Mouse (Mus musculus) CH12.LX (cell line): Measurements from ENCODE around the gene Thap7. TPM values are rescaled to one million over a fixed set of nuclear protein-coding genes. Genes with fewer than 3 reads are reported as not detected.
"Not testable (repeated sequence)": the region's sequence is repeated elsewhere in the genome, so short reads cannot be mapped to it uniquely, and the experiment has no call there.

Source experiments
- DNase-seq: peaks from one replicate; pipeline ENCODE4 v3.0.0-alpha.2; 2013; ENCODE audit errors: extremely low read depth
- H3K27ac ChIP-seq: 2 replicates; pipeline ENCODE4 v1.5.1; 2012; ENCODE audit warnings: low read depth, mild to moderate bottlenecking, control low read depth, moderate library complexity; ENCODE audit not compliant: insufficient read depth
- H3K27me3 ChIP-seq: replicated peaks from 2 replicates; pipeline ENCODE3; 2012; ENCODE audit warnings: inconsistent platforms
- H3K36me3 ChIP-seq, 2 experiments: replicated peaks in 1 of 2; 2 replicates each; pipeline versions ENCODE3 to v1.6.1; 2012; ENCODE audit warnings: inconsistent platforms in 1 of 2, low read length in 1 of 2, mild to moderate bottlenecking in 1 of 2, mixed read lengths in 1 of 2, moderate library complexity in 1 of 2; ENCODE audit not compliant: control insufficient read depth in 1 of 2, insufficient read depth in 1 of 2
- H3K4me1 ChIP-seq, 2 experiments: 2 replicates each; pipeline ENCODE4 v1.6.1; 2012; ENCODE audit warnings: inconsistent platforms in 1 of 2, moderate library complexity in 1 of 2; ENCODE audit not compliant: insufficient read depth in 2 of 2, control insufficient read depth in 1 of 2
- H3K4me2 ChIP-seq: 2 replicates; pipeline ENCODE4 v1.6.1; 2012; ENCODE audit warnings: low read depth, mild to moderate bottlenecking, control low read depth; ENCODE audit not compliant: poor library complexity, insufficient read depth, severe bottlenecking
- H3K4me3 ChIP-seq, 3 experiments: fragments of 150-350 bp in 1 of 3; sonication (generic) in 1 of 3; replicated peaks in 1 of 3; 2 replicates each; pipeline versions ENCODE3 to v1.5.1; 2011 to 2012; ENCODE audit warnings: low read depth in 2 of 3, low read length in 2 of 3, mild to moderate bottlenecking in 2 of 3, moderate library complexity in 2 of 3, control low read depth in 1 of 3, improper control_type of control experiment in 1 of 3, inconsistent platforms in 1 of 3, mixed read lengths in 1 of 3; ENCODE audit not compliant: poor library complexity in 1 of 3
- H3K79me2 ChIP-seq: replicated peaks from 2 replicates; pipeline ENCODE4 v1.6.1; 2012; ENCODE audit warnings: mild to moderate bottlenecking, moderate library complexity; ENCODE audit not compliant: control insufficient read depth, poor library complexity, insufficient read depth, severe bottlenecking; ENCODE audit errors: extremely low read depth
- H3K9ac ChIP-seq: 2 replicates; pipeline ENCODE4 v1.6.1; 2012; ENCODE audit warnings: low read depth, mild to moderate bottlenecking, control low read depth, moderate library complexity; ENCODE audit not compliant: insufficient read depth
- H3K9me3 ChIP-seq: replicated peaks from 2 replicates; pipeline ENCODE3; 2012; ENCODE audit warnings: low read length, inconsistent platforms, mixed read lengths
- BHLHE40 ChIP-seq: IDR thresholded peaks from 2 replicates; pipeline ENCODE4 v1.6.1; 2011; ENCODE audit warnings: mild to moderate bottlenecking, low read depth, low read length, improper control_type of control experiment
- CHD1 ChIP-seq: IDR thresholded peaks from 2 replicates; pipeline ENCODE4 v1.6.1; 2012; ENCODE audit warnings: low read depth, low read length, improper control_type of control experiment, inconsistent platforms
- CHD2 ChIP-seq: IDR thresholded peaks from 2 replicates; pipeline ENCODE4 v1.6.1; 2011; ENCODE audit warnings: low read length, improper control_type of control experiment
- CTCF ChIP-seq, 2 experiments: IDR thresholded peaks in 1 of 2; conservative IDR thresholded peaks in 1 of 2; 2 replicates each; pipeline ENCODE4 v1.5.1; 2011 to 2012; ENCODE audit warnings: low read depth in 2 of 2, low read length in 2 of 2, improper control_type of control experiment in 1 of 2, inconsistent platforms in 1 of 2, mild to moderate bottlenecking in 1 of 2, moderate library complexity in 1 of 2
- E2F4 ChIP-seq: IDR thresholded peaks from 2 replicates; pipeline ENCODE4 v1.6.1; 2011; ENCODE audit warnings: low read depth, low read length, improper control_type of control experiment; ENCODE audit not compliant: insufficient replicate concordance
- ELF1 ChIP-seq: IDR thresholded peaks from 2 replicates; pipeline ENCODE4 v1.6.1; 2014; ENCODE audit warnings: low read depth, mild to moderate bottlenecking, inconsistent platforms, low read length, improper control_type of control experiment
- EP300 ChIP-seq: IDR thresholded peaks from 2 replicates; pipeline ENCODE4 v1.6.1; 2011; ENCODE audit warnings: low read length, improper control_type of control experiment
- ETS1 ChIP-seq: conservative IDR thresholded peaks from 2 replicates; pipeline ENCODE4 v1.6.1; 2012; ENCODE audit warnings: low read depth, mild to moderate bottlenecking, inconsistent platforms, low read length, improper control_type of control experiment, moderate library complexity
- GABPA ChIP-seq: IDR thresholded peaks from 2 replicates; pipeline ENCODE4 v1.6.1; 2012; ENCODE audit warnings: low read depth, low read length, improper control_type of control experiment, inconsistent platforms; ENCODE audit not compliant: insufficient replicate concordance
- HCFC1 ChIP-seq: IDR thresholded peaks from 2 replicates; pipeline ENCODE4 v1.6.1; 2012; ENCODE audit warnings: low read depth, mild to moderate bottlenecking, inconsistent platforms, low read length, improper control_type of control experiment
- IRF4 ChIP-seq: IDR thresholded peaks from 2 replicates; pipeline ENCODE4 v1.6.1; 2014; ENCODE audit warnings: low read depth, mild to moderate bottlenecking, inconsistent platforms, low read length, improper control_type of control experiment
- JUN ChIP-seq: IDR thresholded peaks from 2 replicates; pipeline ENCODE4 v1.6.1; 2011; ENCODE audit warnings: low read depth, mild to moderate bottlenecking, low read length, improper control_type of control experiment, moderate library complexity; ENCODE audit not compliant: insufficient read depth
- JUND ChIP-seq: conservative IDR thresholded peaks from 2 replicates; pipeline ENCODE4 v1.6.1; 2011; ENCODE audit warnings: low read depth, low read length, improper control_type of control experiment
- KAT2A ChIP-seq: IDR thresholded peaks from 2 replicates; pipeline ENCODE4 v1.6.1; 2012; ENCODE audit warnings: low read length, improper control_type of control experiment, inconsistent platforms; ENCODE audit not compliant: insufficient replicate concordance
- MAFK ChIP-seq: IDR thresholded peaks from 2 replicates; pipeline ENCODE4 v1.6.1; 2011; ENCODE audit warnings: low read length, improper control_type of control experiment; ENCODE audit not compliant: insufficient replicate concordance
- MAX ChIP-seq: IDR thresholded peaks from 2 replicates; pipeline ENCODE4 v1.6.1; 2011; ENCODE audit warnings: low read length, improper control_type of control experiment
- MAZ ChIP-seq: IDR thresholded peaks from 2 replicates; pipeline ENCODE4 v1.6.1; 2012; ENCODE audit warnings: low read depth, mild to moderate bottlenecking, inconsistent platforms, low read length, improper control_type of control experiment, moderate library complexity
- MEF2A ChIP-seq: IDR thresholded peaks from 2 replicates; pipeline ENCODE4 v1.6.1; 2014; ENCODE audit warnings: low read depth, mild to moderate bottlenecking, inconsistent platforms, low read length, improper control_type of control experiment, borderline replicate concordance
- MXI1 ChIP-seq: IDR thresholded peaks from 2 replicates; pipeline ENCODE4 v1.6.1; 2011; ENCODE audit warnings: mild to moderate bottlenecking, low read depth, low read length, improper control_type of control experiment
- MYC ChIP-seq: IDR thresholded peaks from 2 replicates; pipeline ENCODE4 v1.6.1; 2011; ENCODE audit warnings: low read depth, mild to moderate bottlenecking, improper control_type of control experiment, low read length
- NELFE ChIP-seq: IDR thresholded peaks from 2 replicates; pipeline ENCODE4 v1.6.1; 2011; ENCODE audit warnings: low read depth, low read length, improper control_type of control experiment
- NRF1 ChIP-seq: IDR thresholded peaks from 2 replicates; pipeline ENCODE4 v1.6.1; 2014; ENCODE audit warnings: low read depth, mild to moderate bottlenecking, inconsistent platforms, low read length, improper control_type of control experiment, moderate library complexity
- PAX5 ChIP-seq: IDR thresholded peaks from 2 replicates; pipeline ENCODE4 v1.6.1; 2012; ENCODE audit warnings: low read length, inconsistent platforms, mixed read lengths
- POLR2A ChIP-seq: IDR thresholded peaks from 2 replicates; pipeline ENCODE4 v1.6.1; 2011; ENCODE audit warnings: low read depth, mild to moderate bottlenecking, improper control_type of control experiment, low read length
- POLR2AphosphoS2 ChIP-seq: IDR thresholded peaks from 2 replicates; pipeline ENCODE4 v1.6.1; 2011; ENCODE audit warnings: low read depth, low read length, improper control_type of control experiment
- RAD21 ChIP-seq: IDR thresholded peaks from 2 replicates; pipeline ENCODE4 v1.6.1; 2011; ENCODE audit warnings: low read depth, mild to moderate bottlenecking, low read length, improper control_type of control experiment, moderate library complexity
- RCOR1 ChIP-seq: conservative IDR thresholded peaks from 2 replicates; pipeline ENCODE4 v1.6.1; 2012; ENCODE audit warnings: low read depth, mild to moderate bottlenecking, inconsistent platforms, low read length, improper control_type of control experiment
- SIN3A ChIP-seq: IDR thresholded peaks from 2 replicates; pipeline ENCODE4 v1.6.1; 2012; ENCODE audit warnings: low read length, improper control_type of control experiment, inconsistent platforms
- SMC3 ChIP-seq: IDR thresholded peaks from 2 replicates; pipeline ENCODE4 v1.6.1; 2011; ENCODE audit warnings: low read depth, low read length, improper control_type of control experiment
- TBP ChIP-seq: conservative IDR thresholded peaks from 2 replicates; pipeline ENCODE4 v1.6.1; 2011; ENCODE audit warnings: low read depth, low read length, improper control_type of control experiment
- TCF12 ChIP-seq: IDR thresholded peaks from 2 replicates; pipeline ENCODE4 v1.6.1; 2014; ENCODE audit warnings: low read depth, mild to moderate bottlenecking, inconsistent platforms, low read length, improper control_type of control experiment
- UBTF ChIP-seq: IDR thresholded peaks from 2 replicates; pipeline ENCODE4 v1.6.1; 2012; ENCODE audit warnings: low read depth, mild to moderate bottlenecking, inconsistent platforms, low read length, improper control_type of control experiment, moderate library complexity
- USF1 ChIP-seq: IDR thresholded peaks from 2 replicates; pipeline ENCODE4 v1.6.1; 2014; ENCODE audit warnings: low read depth, mild to moderate bottlenecking, inconsistent platforms, low read length, improper control_type of control experiment
- USF2 ChIP-seq: conservative IDR thresholded peaks from 2 replicates; pipeline ENCODE4 v1.6.1; 2011; ENCODE audit warnings: low read depth, low read length, improper control_type of control experiment
- ZC3H11A ChIP-seq: IDR thresholded peaks from 2 replicates; pipeline ENCODE4 v1.6.1; 2012; ENCODE audit warnings: low read depth, mild to moderate bottlenecking, inconsistent platforms, low read length, improper control_type of control experiment
- ZKSCAN1 ChIP-seq: IDR thresholded peaks from 2 replicates; pipeline ENCODE4 v1.6.1; 2012; ENCODE audit warnings: low read depth, inconsistent platforms, low read length, improper control_type of control experiment, borderline replicate concordance
- ZMIZ1 ChIP-seq: IDR thresholded peaks from 2 replicates; pipeline ENCODE4 v1.6.1; 2012; ENCODE audit warnings: low read depth, mild to moderate bottlenecking, inconsistent platforms, low read length, improper control_type of control experiment
- ZNF384 ChIP-seq: IDR thresholded peaks from 2 replicates; pipeline ENCODE4 v1.6.1; 2012; ENCODE audit warnings: low read depth, low read length, improper control_type of control experiment, inconsistent platforms
- dilution Hi-C: fragments of 300-500 bp; cut with MboI; formaldehyde crosslinking; loops from 2 replicates; pipeline ENCODE4 v1.14.3; 2020; ENCODE audit warnings: low sequenced_read_pairs; ENCODE audit not compliant: extremely low pct_unique_long_range_greater_than_20kb, extremely low pct_ligation_motif_present
- in situ Hi-C: fragments of 300-500 bp; cut with MboI; formaldehyde crosslinking; loops from 3 replicates; pipeline ENCODE4 v1.14.3; 2019; ENCODE audit warnings: low sequenced_read_pairs, low pct_ligation_motif_present, low pct_unique_long_range_greater_than_20kb, mixed read lengths
- polyA plus RNA-seq: library from polyadenylated mRNA; unstranded; fragments of >175 nt; gene quantifications from 2 replicates; pipeline ENCODE4 v1.2.1, GENCODE M21; 2012; ENCODE audit warnings: low read depth; ENCODE audit not compliant: insufficient read length
- total RNA-seq, 2 experiments: library from RNA; depleted of rRNA; stranded (reverse); fragments of 300-350 nt in 1 of 2; fragments of >200 nt in 1 of 2; gene quantifications; 2 replicates each; pipeline ENCODE4 v1.2.3; 2012 to 2014

Thap7 gene
- total and polyA plus RNA-seq, 3 experiments: 64.3 to 83.3 (median 79.4) TPM

GRCm38 (mm10) chr16:17508546-17509239, 22.2 kb downstream of the Thap7 start, which contains the start of gene Lztr1:
TSS of gene Lztr1 (plus strand) at chr16:17508688.
- dilution Hi-C loops: no loop called here

GRCm38 (mm10) chr16:17508031-17508430, 22.9 kb downstream of the Thap7 start:
- dilution Hi-C loops: not testable (repeated sequence)
- TF ChIP-seq TBP: peak; percentile 67

More at GRCm38 (mm10) chr16:17508546-17509239, 22.2 kb downstream of the Thap7 start, which contains the start of gene Lztr1:
- H3K27ac ChIP-seq: peak within 1 kb of the TSS; percentile 68
- peaks cover 7 to 29% of the 10 kb centered on the region in 2 experiments for H3K4me1 ChIP-seq
- H3K27me3 ChIP-seq: peaks cover 28% of the 10 kb centered on the region
- DNase-seq: peak; percentile 91
- H3K79me2 ChIP-seq: peaks cover 5% of the 10 kb centered on the region; the same call in 1 of the 2 replicates
- peak within 1 kb of the TSS; percentile 67 for H3K4me2 ChIP-seq
- in situ Hi-C loops: no loop called here
- peak within 1 kb of the TSS; percentile 74 for H3K9ac ChIP-seq
- TF ChIP-seq MAFK (no peak), MEF2A (no peak), E2F4 (no peak), MAZ (peak; percentile 100), MYC (peak; percentile 88), ZMIZ1 (peak; percentile 89), MAX (peak; percentile 83), ZKSCAN1 (no peak), BHLHE40 (no peak), KAT2A (peak; percentile 96; the same call in 1 of the 2 replicates), EP300 (no peak), JUN (no peak), SIN3A (peak; percentile 88), JUND (no peak), ZC3H11A (no peak), POLR2A (peak; percentile 97), SMC3 (no peak), CHD1 (no peak), USF2 (no peak), USF1 (no peak), RCOR1 (no peak), CHD2 (peak; percentile 88), NELFE (peak; percentile 96), CTCF (conservative IDR thresholded peaks at IDR 0.05 in 1 of 2, IDR thresholded peaks at IDR 0.05 in 1 of 2; ENCODE audit: low read depth in 2 of 2, low read length in 2 of 2) (peak in 1 of 2 experiments; percentile 2; a peak in 1 of 4 replicates), TBP (0 out of 2 replicates have a peak, but pooled peaks have one; percentile 71), NRF1 (peak; percentile 15; the same call in 1 of the 2 replicates), POLR2AphosphoS2 (peak; percentile 93), PAX5 (no peak), TCF12 (peak; percentile 64; the same call in 1 of the 2 replicates), ETS1 (no peak), ZNF384 (no peak), GABPA (peak; percentile 68; the same call in 1 of the 2 replicates), HCFC1 (peak; percentile 95), ELF1 (peak; percentile 88), UBTF (0 out of 2 replicates have a peak, but pooled peaks have one; percentile 27), MXI1 (peak; percentile 83; the same call in 1 of the 2 replicates), IRF4 (peak; percentile 3; the same call in 1 of the 2 replicates), RAD21 (no peak)
- peak within 1 kb of the TSS; percentile 63 to 100 (median 81) for H3K4me3 ChIP-seq
- H3K36me3 ChIP-seq: peaks cover 28 to 35% of the 10 kb centered on the region in 2 experiments
- H3K9me3 ChIP-seq: no peaks in the 10 kb centered on the region

More at GRCm38 (mm10) chr16:17508031-17508430, 22.9 kb downstream of the Thap7 start:
- in situ Hi-C loops, H3K79me2 ChIP-seq, H3K27ac ChIP-seq, H3K9me3 ChIP-seq: not testable (repeated sequence)
- Histone ChIP-seq H3K4me2 (peak overlapping the region; percentile 62), H3K4me3 (peak overlapping the region; percentile 63 to 100 (median 81)), H3K4me1 (peaks cover 7 to 31% of the 10 kb centered on the region in 2 experiments), H3K9ac (peak overlapping the region; percentile 74), H3K36me3 (peaks cover 21 to 29% of the 10 kb centered on the region in 2 experiments), H3K27me3 (peaks cover 35% of the 10 kb centered on the region)
- peak; percentile 55 for DNase-seq
